Comparison of ENCODE assay signal across 16 mouse cellular contexts in genomic region chr16:10802420-10802819, GRCm38 (mm10). TPM values are rescaled to one million over a fixed set of nuclear protein-coding genes. Genes with fewer than 3 reads are reported as not detected.
"Had no signal": no experiment of that assay in that cellular context is flagged by ENCODE, and none has a peak within 500 bp of the region (broad histone marks: within the 10 kb centered on the region; RNA-seq: fewer than 3 reads in every experiment).

No protein-coding gene starts in this region.

RNA-seq across cellular contexts. Expression of gene Prm1, which starts 3.2 kb away (rescaled TPM):
- polyA plus RNA-seq: kidney, embryonic 14.5 days; kidney, postnatal 0 days; limb, embryonic 11.5 days; limb, embryonic 14.5 days; liver, adult 2 months; liver, embryonic 13.5 days; liver, embryonic 16.5 days; lung, postnatal 0 days; macrophage; midbrain, embryonic 12.5 days; neural tube, embryonic 12.5 days; urinary bladder, adult 2 months had no signal

RNA-seq across cellular contexts. Expression of gene Prm2, which starts 6.5 kb away (rescaled TPM):
- polyA plus RNA-seq: kidney, embryonic 14.5 days; kidney, postnatal 0 days; limb, embryonic 11.5 days; limb, embryonic 14.5 days; liver, adult 2 months; liver, embryonic 13.5 days; liver, embryonic 16.5 days; lung, postnatal 0 days; macrophage; midbrain, embryonic 12.5 days; midbrain, embryonic 15.5 days; neural tube, embryonic 12.5 days; neural tube, embryonic 15.5 days; urinary bladder, adult 2 months had no signal

RNA-seq across cellular contexts. Expression of gene Gm11172, which starts 10.3 kb away (rescaled TPM):
- polyA plus RNA-seq: kidney, adult 2 months; kidney, embryonic 14.5 days; kidney, postnatal 0 days; limb, embryonic 11.5 days; limb, embryonic 14.5 days; liver, adult 2 months; liver, embryonic 13.5 days; liver, embryonic 16.5 days; lung, adult 2 months; lung, postnatal 0 days; macrophage; midbrain, embryonic 12.5 days; midbrain, embryonic 15.5 days; neural tube, embryonic 12.5 days; neural tube, embryonic 15.5 days; urinary bladder, adult 2 months had no signal

RNA-seq across cellular contexts. Expression of gene Prm3, which starts 11.7 kb away (rescaled TPM):
- polyA plus RNA-seq: kidney, adult 2 months; kidney, embryonic 14.5 days; kidney, postnatal 0 days; limb, embryonic 11.5 days; limb, embryonic 14.5 days; liver, adult 2 months; liver, embryonic 13.5 days; liver, embryonic 16.5 days; lung, adult 2 months; lung, postnatal 0 days; macrophage; midbrain, embryonic 12.5 days; midbrain, embryonic 15.5 days; neural tube, embryonic 12.5 days; neural tube, embryonic 15.5 days; urinary bladder, adult 2 months had no signal

RNA-seq across cellular contexts. Expression of gene Tnp2, which starts 14.0 kb away (rescaled TPM):
- polyA plus RNA-seq: kidney, embryonic 14.5 days; kidney, postnatal 0 days; limb, embryonic 11.5 days; limb, embryonic 14.5 days; liver, adult 2 months; liver, embryonic 13.5 days; liver, embryonic 16.5 days; lung, postnatal 0 days; macrophage; midbrain, embryonic 12.5 days; midbrain, embryonic 15.5 days; neural tube, embryonic 12.5 days; neural tube, embryonic 15.5 days; urinary bladder, adult 2 months had no signal
